ENCODE assay signal across 9 mouse cellular contexts in the genomic region with DNA sequence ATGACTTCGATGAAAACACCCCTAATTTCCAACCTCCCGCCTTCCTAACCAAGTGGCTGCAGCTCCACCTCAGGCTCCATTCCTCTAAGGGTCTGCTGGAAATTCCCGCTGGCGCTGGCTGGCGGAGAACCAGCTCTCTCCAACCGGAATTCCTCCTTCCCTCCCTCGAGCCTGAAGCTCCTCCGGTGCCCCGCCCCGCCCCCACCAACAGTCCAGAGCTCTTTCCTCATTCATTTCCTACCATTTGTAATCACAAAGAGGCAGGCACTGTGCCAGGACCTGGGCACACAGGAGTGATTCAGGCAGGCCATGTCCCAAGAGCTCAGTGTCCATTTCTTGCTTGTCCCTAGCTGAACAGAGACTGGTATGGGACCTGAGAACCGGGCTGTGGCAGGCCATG. TPM values are rescaled to one million over a fixed set of nuclear protein-coding genes. Genes with fewer than 3 reads are reported as not detected.
DNase-seq lines count a peak whose midpoint lies in the region; ATAC-seq and TF ChIP-seq lines count a peak whose summit lies in the region.
"Had no signal": no experiment of that assay in that cellular context is flagged by ENCODE, and none has a peak within 500 bp of the region (broad histone marks: within the 10 kb centered on the region; RNA-seq: fewer than 3 reads in every experiment).

No protein-coding gene starts in this region.

- peak overlapping the region; percentile 72 for H3K27ac ChIP-seq in embryonic facial prominence, embryonic 13.5 days
- H3K27ac ChIP-seq in heart, embryonic 12.5 days (ENCODE audit: poor library complexity, severe bottlenecking) = peak overlapping the region; percentile 63
- peak overlapping the region; percentile 49 for H3K27ac ChIP-seq in kidney, embryonic 14.5 days (ENCODE audit: low read depth, low read length)
- 0 out of 2 replicates have a peak overlapping the region, but pooled peaks have one; percentile 32 for H3K27ac ChIP-seq in liver, embryonic 12.5 days
- H3K27ac ChIP-seq in neural tube, embryonic 14.5 days (ENCODE audit: low read depth, low read length) = no peak overlapping the region
- H3K27ac ChIP-seq in thymus, adult 2 months (ENCODE audit: control insufficient read depth, insufficient read depth, low read length) = no peak overlapping the region
- H3K27ac ChIP-seq: liver, embryonic 15.5 days had no signal

- peak; percentile 45 for DNase-seq in 416B (ENCODE audit: low read depth)
- peak; percentile 96 for DNase-seq in adrenal gland, postnatal 14 days
- no peak for DNase-seq in thymus, adult 2 months

- H3K36me3 ChIP-seq in embryonic facial prominence, embryonic 13.5 days = 0 out of 2 replicates have a peak, but pooled peaks cover 7% of the 10 kb centered on the region
- H3K36me3 ChIP-seq in heart, embryonic 12.5 days = 0 out of 2 replicates have a peak, but pooled peaks cover 3% of the 10 kb centered on the region
- H3K36me3 ChIP-seq in kidney, embryonic 14.5 days (ENCODE audit: control insufficient read depth, insufficient read depth, low read length) = no peaks in the 10 kb centered on the region
- no peaks in the 10 kb centered on the region for H3K36me3 ChIP-seq in liver, embryonic 12.5 days
- no peaks in the 10 kb centered on the region for H3K36me3 ChIP-seq in neural tube, embryonic 14.5 days (ENCODE audit: control insufficient read depth, insufficient read depth, low read length)
- no peaks in the 10 kb centered on the region for H3K36me3 ChIP-seq in thymus, adult 2 months (ENCODE audit: control insufficient read depth, insufficient read depth, low read length)
- H3K36me3 ChIP-seq: liver, embryonic 15.5 days had no signal

- 0 out of 2 replicates have a peak overlapping the region, but pooled peaks have one; percentile 12 for H3K4me3 ChIP-seq in embryonic facial prominence, embryonic 13.5 days
- H3K4me3 ChIP-seq in heart, embryonic 12.5 days = peak overlapping the region; percentile 17; the same call in 1 of the 2 replicates
- H3K4me3 ChIP-seq in kidney, embryonic 14.5 days (ENCODE audit: low read length) = no peak overlapping the region
- H3K4me3 ChIP-seq in liver, embryonic 12.5 days = no peak overlapping the region
- H3K4me3 ChIP-seq in neural tube, embryonic 14.5 days (ENCODE audit: low read depth, low read length) = 0 out of 2 replicates have a peak overlapping the region, but pooled peaks have one; percentile 2
- no peak overlapping the region for H3K4me3 ChIP-seq in thymus, adult 2 months (ENCODE audit: control insufficient read depth, insufficient read depth, low read length)
- H3K4me3 ChIP-seq: liver, embryonic 15.5 days had no signal

- 9% methylated on average over 11 of the region's 11 CpGs for WGBS in embryonic facial prominence, embryonic 13.5 days
- 6% methylated on average over 11 of the region's 11 CpGs for WGBS in heart, embryonic 12.5 days
- WGBS in kidney, embryonic 14.5 days = 7% methylated on average over 11 of the region's 11 CpGs
- WGBS in liver, embryonic 12.5 days (ENCODE audit: insufficient replicate concordance) = 34% methylated on average over 11 of the region's 11 CpGs
- 12% methylated on average over 11 of the region's 11 CpGs for WGBS in neural tube, embryonic 14.5 days
- 87% methylated on average over 11 of the region's 11 CpGs for WGBS in thymus, adult 2 months

- no peak for TF ChIP-seq POLR2A in thymus, adult 2 months (IDR thresholded peaks at IDR 0.05; ENCODE audit: control insufficient read depth, extremely low read depth, insufficient read depth, low read length, poor library complexity)

- H3K9me3 ChIP-seq in embryonic facial prominence, embryonic 13.5 days = no peaks in the 10 kb centered on the region
- no peaks in the 10 kb centered on the region for H3K9me3 ChIP-seq in heart, embryonic 12.5 days (replicated peaks)
- H3K9me3 ChIP-seq in kidney, embryonic 14.5 days (ENCODE audit: control insufficient read depth, low read length) = no peaks in the 10 kb centered on the region
- H3K9me3 ChIP-seq in liver, embryonic 12.5 days (replicated peaks) = no peaks in the 10 kb centered on the region
- H3K9me3 ChIP-seq in neural tube, embryonic 14.5 days (ENCODE audit: control insufficient read depth, low read length) = no peaks in the 10 kb centered on the region
- H3K9me3 ChIP-seq: liver, embryonic 15.5 days had no signal

- H3K4me2 ChIP-seq in embryonic facial prominence, embryonic 13.5 days = peak overlapping the region; percentile 41
- peak overlapping the region; percentile 54 for H3K4me2 ChIP-seq in heart, embryonic 12.5 days
- H3K4me2 ChIP-seq in kidney, embryonic 14.5 days (replicated peaks; ENCODE audit: low read depth, low read length) = no peak overlapping the region; the same call in 1 of the 2 replicates
- peak overlapping the region; percentile 22 for H3K4me2 ChIP-seq in liver, embryonic 12.5 days
- H3K4me2 ChIP-seq in neural tube, embryonic 14.5 days (ENCODE audit: low read depth, low read length) = peak overlapping the region; percentile 19
- H3K4me2 ChIP-seq: liver, embryonic 15.5 days had no signal

- peak overlapping the region; percentile 22; the same call in 1 of the 2 replicates for H3K9ac ChIP-seq in embryonic facial prominence, embryonic 13.5 days
- H3K9ac ChIP-seq in heart, embryonic 12.5 days = 0 out of 2 replicates have a peak overlapping the region, but pooled peaks have one; percentile 2
- no peak overlapping the region for H3K9ac ChIP-seq in kidney, embryonic 14.5 days (ENCODE audit: low read depth, low read length)
- H3K9ac ChIP-seq in liver, embryonic 12.5 days = no peak overlapping the region
- no peak overlapping the region for H3K9ac ChIP-seq in neural tube, embryonic 14.5 days (replicated peaks; ENCODE audit: low read depth, low read length)
- H3K9ac ChIP-seq: liver, embryonic 15.5 days had no signal

- no peak for TF ChIP-seq CTCF in thymus, adult 2 months (IDR thresholded peaks at IDR 0.05; ENCODE audit: borderline replicate concordance, control insufficient read depth, extremely low read depth, insufficient read depth, low read length, poor library complexity)

- H3K27me3 ChIP-seq in embryonic facial prominence, embryonic 13.5 days = no peaks in the 10 kb centered on the region
- H3K27me3 ChIP-seq in heart, embryonic 12.5 days (replicated peaks) = no peaks in the 10 kb centered on the region
- no peaks in the 10 kb centered on the region for H3K27me3 ChIP-seq in kidney, embryonic 14.5 days (ENCODE audit: control insufficient read depth, insufficient read depth, low read length)
- H3K27me3 ChIP-seq in liver, embryonic 12.5 days (replicated peaks) = 0 out of 2 replicates have a peak, but pooled peaks cover 5% of the 10 kb centered on the region
- H3K27me3 ChIP-seq in neural tube, embryonic 14.5 days (ENCODE audit: control insufficient read depth, insufficient read depth, low read length) = no peaks in the 10 kb centered on the region
- no peaks in the 10 kb centered on the region for H3K27me3 ChIP-seq in thymus, adult 2 months (ENCODE audit: control insufficient read depth, insufficient read depth, low read length)
- H3K27me3 ChIP-seq: liver, embryonic 15.5 days had no signal

- ATAC-seq in embryonic facial prominence, embryonic 13.5 days (ENCODE audit: insufficient number of reproducible peaks, insufficient read depth, low FRiP score, low TSS enrichment, low read depth) = no peak
- ATAC-seq in heart, embryonic 12.5 days (ENCODE audit: insufficient number of reproducible peaks, low FRiP score) = peak; percentile 69
- ATAC-seq in kidney, embryonic 14.5 days (ENCODE audit: low FRiP score, low TSS enrichment) = peak; percentile 46; the same call in 1 of the 2 replicates
- ATAC-seq in liver, embryonic 12.5 days = no peak
- peak; percentile 49 for ATAC-seq in neural tube, embryonic 14.5 days (ENCODE audit: low read depth)

- peaks cover 32% of the 10 kb centered on the region for H3K4me1 ChIP-seq in embryonic facial prominence, embryonic 13.5 days
- H3K4me1 ChIP-seq in heart, embryonic 12.5 days (replicated peaks) = peaks cover 29% of the 10 kb centered on the region
- peaks cover 18% of the 10 kb centered on the region for H3K4me1 ChIP-seq in kidney, embryonic 14.5 days (ENCODE audit: control insufficient read depth, insufficient read depth, low read length)
- peaks cover 40% of the 10 kb centered on the region for H3K4me1 ChIP-seq in liver, embryonic 12.5 days
- peaks cover 13% of the 10 kb centered on the region for H3K4me1 ChIP-seq in neural tube, embryonic 14.5 days (ENCODE audit: control insufficient read depth, insufficient read depth, low read length)
- peaks cover 10% of the 10 kb centered on the region for H3K4me1 ChIP-seq in thymus, adult 2 months (replicated peaks; ENCODE audit: control insufficient read depth, insufficient read depth, low read length)

RNA-seq across cellular contexts. Expression of a gene that starts 7.9 kb away (rescaled TPM):
- total RNA-seq in adrenal gland, postnatal 14 days (2021) = 7.8 and 11.3 TPM in 2 replicates
- 26.0 and 27.5 TPM in 2 replicates for polyA plus RNA-seq in embryonic facial prominence, embryonic 13.5 days (2015; fragmentation: Nextera tagmentation; extraction: Ambion mirVana)
- 10.2 and 10.9 TPM in 2 replicates for polyA plus RNA-seq in heart, embryonic 12.5 days (2016; fragmentation: Nextera tagmentation; extraction: Ambion mirVana)
- polyA plus RNA-seq in kidney, embryonic 14.5 days (2014; fragmentation: Nextera tagmentation; extraction: Ambion mirVana) = 11.9 and 15.8 TPM in 2 replicates
- 4.5 and 5.1 TPM in 2 replicates for polyA plus RNA-seq in liver, embryonic 12.5 days (2016; fragmentation: Nextera tagmentation; extraction: Ambion mirVana)
- 52.9 and 67.9 TPM in 2 replicates for polyA plus RNA-seq in neural tube, embryonic 14.5 days (2014; fragmentation: Nextera tagmentation; extraction: Ambion mirVana)
- 7.3 and 8.5 TPM in 2 replicates for polyA plus RNA-seq in thymus, adult 2 months (2012; rRNA removed)

RNA-seq across cellular contexts. Expression of a gene that starts 42.6 kb away (rescaled TPM):
- 5.4 and 6.0 TPM in 2 replicates for total RNA-seq in adrenal gland, postnatal 14 days (2021)
- 28.6 and 34.5 TPM in 2 replicates for polyA plus RNA-seq in embryonic facial prominence, embryonic 13.5 days (2015; fragmentation: Nextera tagmentation; extraction: Ambion mirVana)
- polyA plus RNA-seq in heart, embryonic 12.5 days (2016; fragmentation: Nextera tagmentation; extraction: Ambion mirVana) = 13.5 and 14.5 TPM in 2 replicates
- polyA plus RNA-seq in kidney, embryonic 14.5 days (2014; fragmentation: Nextera tagmentation; extraction: Ambion mirVana) = 33.0 and 36.2 TPM in 2 replicates
- 11.2 and 12.4 TPM in 2 replicates for polyA plus RNA-seq in liver, embryonic 12.5 days (2016; fragmentation: Nextera tagmentation; extraction: Ambion mirVana)
- polyA plus RNA-seq in neural tube, embryonic 14.5 days (2014; fragmentation: Nextera tagmentation; extraction: Ambion mirVana) = 9.5 and 11.6 TPM in 2 replicates
- 46.7 and 53.9 TPM in 2 replicates for polyA plus RNA-seq in thymus, adult 2 months (2012; rRNA removed)

RNA-seq across cellular contexts. Expression of a gene that starts 43.2 kb away (rescaled TPM):
- total RNA-seq in adrenal gland, postnatal 14 days (2021) = not detected in 2 replicates
- 0.25 and 0.36 TPM in 2 replicates for polyA plus RNA-seq in embryonic facial prominence, embryonic 13.5 days (2015; fragmentation: Nextera tagmentation; extraction: Ambion mirVana)
- not detected in 2 replicates for polyA plus RNA-seq in heart, embryonic 12.5 days (2016; fragmentation: Nextera tagmentation; extraction: Ambion mirVana)
- polyA plus RNA-seq in kidney, embryonic 14.5 days (2014; fragmentation: Nextera tagmentation; extraction: Ambion mirVana) = 0.16 TPM in 1 of 2 replicates, not detected in the other
- polyA plus RNA-seq in liver, embryonic 12.5 days (2016; fragmentation: Nextera tagmentation; extraction: Ambion mirVana) = 0.23 TPM in 1 of 2 replicates, not detected in the other
- 0.30 and 0.42 TPM in 2 replicates for polyA plus RNA-seq in neural tube, embryonic 14.5 days (2014; fragmentation: Nextera tagmentation; extraction: Ambion mirVana)
- polyA plus RNA-seq in thymus, adult 2 months (2012; rRNA removed) = not detected in 2 replicates
- polyA plus RNA-seq: liver, embryonic 15.5 days had no signal

RNA-seq across cellular contexts. Expression of a gene that starts 49.7 kb away (rescaled TPM):
- total RNA-seq in adrenal gland, postnatal 14 days (2021) = 10.6 and 11.0 TPM in 2 replicates
- 18.9 and 21.5 TPM in 2 replicates for polyA plus RNA-seq in embryonic facial prominence, embryonic 13.5 days (2015; fragmentation: Nextera tagmentation; extraction: Ambion mirVana)
- 14.0 and 14.5 TPM in 2 replicates for polyA plus RNA-seq in heart, embryonic 12.5 days (2016; fragmentation: Nextera tagmentation; extraction: Ambion mirVana)
- 15.6 and 16.1 TPM in 2 replicates for polyA plus RNA-seq in kidney, embryonic 14.5 days (2014; fragmentation: Nextera tagmentation; extraction: Ambion mirVana)
- polyA plus RNA-seq in liver, embryonic 12.5 days (2016; fragmentation: Nextera tagmentation; extraction: Ambion mirVana) = 9.2 and 10.8 TPM in 2 replicates
- polyA plus RNA-seq in neural tube, embryonic 14.5 days (2014; fragmentation: Nextera tagmentation; extraction: Ambion mirVana) = 48.1 and 60.6 TPM in 2 replicates
- 29.7 and 30.7 TPM in 2 replicates for polyA plus RNA-seq in thymus, adult 2 months (2012; rRNA removed)

RNA-seq across cellular contexts. Expression of a gene that starts 49.7 kb away (rescaled TPM):
- total RNA-seq in adrenal gland, postnatal 14 days (2021) = 23.3 and 23.8 TPM in 2 replicates
- polyA plus RNA-seq in embryonic facial prominence, embryonic 13.5 days (2015; fragmentation: Nextera tagmentation; extraction: Ambion mirVana) = 72.3 and 84.3 TPM in 2 replicates
- polyA plus RNA-seq in heart, embryonic 12.5 days (2016; fragmentation: Nextera tagmentation; extraction: Ambion mirVana) = 37.6 and 38.1 TPM in 2 replicates
- polyA plus RNA-seq in kidney, embryonic 14.5 days (2014; fragmentation: Nextera tagmentation; extraction: Ambion mirVana) = 50.3 and 62.0 TPM in 2 replicates
- polyA plus RNA-seq in liver, embryonic 12.5 days (2016; fragmentation: Nextera tagmentation; extraction: Ambion mirVana) = 32.3 and 34.1 TPM in 2 replicates
- 79.5 and 83.9 TPM in 2 replicates for polyA plus RNA-seq in neural tube, embryonic 14.5 days (2014; fragmentation: Nextera tagmentation; extraction: Ambion mirVana)
- polyA plus RNA-seq in thymus, adult 2 months (2012; rRNA removed) = 118 and 122 TPM in 2 replicates

Comparison
In these comparisons a context has a peak if more than half of its experiments do, and no peak if none do; other contexts are left out.
1. ATAC-seq: peak in heart, embryonic 12.5 days (single experiment), kidney, embryonic 14.5 days (single experiment) and neural tube, embryonic 14.5 days (single experiment); none in embryonic facial prominence, embryonic 13.5 days (single experiment) and liver, embryonic 12.5 days (single experiment).
2. H3K27ac ChIP-seq: peak in embryonic facial prominence, embryonic 13.5 days (single experiment), heart, embryonic 12.5 days (single experiment), kidney, embryonic 14.5 days (single experiment) and liver, embryonic 12.5 days (single experiment); none in neural tube, embryonic 14.5 days (single experiment) and thymus, adult 2 months (single experiment).
3. H3K4me3 ChIP-seq: peak in embryonic facial prominence, embryonic 13.5 days (single experiment), heart, embryonic 12.5 days (single experiment) and neural tube, embryonic 14.5 days (single experiment); none in kidney, embryonic 14.5 days (single experiment), liver, embryonic 12.5 days (single experiment) and thymus, adult 2 months (single experiment).
4. H3K9ac ChIP-seq: peak in embryonic facial prominence, embryonic 13.5 days (single experiment) and heart, embryonic 12.5 days (single experiment); none in kidney, embryonic 14.5 days (single experiment), liver, embryonic 12.5 days (single experiment) and neural tube, embryonic 14.5 days (single experiment).